Mouse (Mus musculus) hindbrain, embryonic 11.5 days (tissue): ENCODE results near the gene Arl3. TPM values are rescaled to one million over a fixed set of nuclear protein-coding genes. Genes with fewer than 3 reads are reported as not detected.
"Not testable (repeated sequence)": the region's sequence is repeated elsewhere in the genome, so short reads cannot be mapped to it uniquely, and the experiment has no call there.

Source experiments
- ATAC-seq: fragments of 200-750 bp; cut with Nextera tagmentation; 2 replicates; pipeline ENCODE4 v1.8.0; 2017; ENCODE audit warnings: mild to moderate bottlenecking, moderate TSS enrichment, moderate library complexity; ENCODE audit not compliant: low FRiP score
- DNase-seq: peaks from one replicate; pipeline ENCODE4 v3.0.0-alpha.2; 2015; ENCODE audit warnings: low spot score
- H3K27ac ChIP-seq: fragments of 300-500 bp; sonication (generic); 2 replicates; pipeline ENCODE4 v1.5.1; 2014; ENCODE audit warnings: mild to moderate bottlenecking, low read depth, low read length
- H3K27me3 ChIP-seq: fragments of 300-500 bp; sonication (generic); 2 replicates; pipeline ENCODE4 v1.6.1; 2014; ENCODE audit warnings: mild to moderate bottlenecking, low read length, moderate library complexity, mixed read lengths; ENCODE audit not compliant: control insufficient read depth, insufficient read depth
- H3K36me3 ChIP-seq: fragments of 300-500 bp; sonication (generic); 2 replicates; pipeline ENCODE4 v1.6.1; 2014; ENCODE audit warnings: mild to moderate bottlenecking, low read length, moderate library complexity, mixed read lengths; ENCODE audit not compliant: control insufficient read depth, insufficient read depth
- H3K4me1 ChIP-seq: fragments of 300-500 bp; sonication (generic); replicated peaks from 2 replicates; pipeline ENCODE4 v1.6.1; 2014; ENCODE audit warnings: low read length, mixed read lengths; ENCODE audit not compliant: control insufficient read depth, insufficient read depth
- H3K4me2 ChIP-seq: fragments of 300-500 bp; sonication (generic); replicated peaks from 2 replicates; pipeline ENCODE4 v1.6.1; 2014; ENCODE audit warnings: mild to moderate bottlenecking, low read depth, low read length
- H3K4me3 ChIP-seq: fragments of 300-500 bp; sonication (generic); 2 replicates; pipeline ENCODE4 v1.5.1; 2014; ENCODE audit warnings: low read depth, low read length
- H3K9ac ChIP-seq: fragments of 300-500 bp; sonication (generic); 2 replicates; pipeline ENCODE4 v1.6.1; 2014; ENCODE audit warnings: low read depth, low read length
- H3K9me3 ChIP-seq: fragments of 300-500 bp; sonication (generic); 2 replicates; pipeline ENCODE4 v1.6.1; 2016; ENCODE audit warnings: low read length; ENCODE audit not compliant: control insufficient read depth
- WGBS: fragments of 180-500 bp; shearing (Covaris S2); extraction: QIAGEN DNeasy Blood & Tissue Kit; methylation state at CpG from one replicate; pipeline ENCODE4 v1.1.7; 2014; 5-methylcytosine and 5-hydroxymethylcytosine counted together
- polyA plus RNA-seq: library from polyadenylated mRNA; unstranded; fragments of >200 nt; fragmentation: Nextera tagmentation; extraction: Ambion mirVana; gene quantifications from 2 replicates; pipeline ENCODE4 v1.2.1, GENCODE M21; 2014

Gene Arl3
- polyA plus RNA-seq, 1 experiment from 2014 or later, result 160 TPM

DNA sequence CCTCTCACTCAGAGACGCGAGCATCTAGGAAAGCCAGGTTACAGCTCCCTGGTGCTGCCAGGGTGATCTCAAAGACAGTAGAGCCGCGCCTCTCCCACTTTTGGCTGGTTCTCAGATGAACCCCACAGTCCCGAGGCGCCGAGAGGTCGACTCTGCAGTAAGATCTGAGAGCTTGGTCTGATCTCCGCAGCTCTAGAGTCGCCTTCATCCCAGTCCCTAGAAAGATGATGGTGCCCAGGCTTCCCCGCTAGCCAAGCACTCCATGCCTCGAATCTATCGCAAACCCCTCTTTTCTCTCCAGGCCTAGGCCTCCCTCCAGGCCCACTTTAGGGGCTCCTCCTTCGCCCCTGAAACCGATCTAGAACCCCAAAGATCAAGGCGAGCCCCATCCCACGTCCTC, 450 bp downstream of the Arl3 start:
- H3K9ac ChIP-seq, result peak overlapping the region; percentile 68
- peak overlapping the region; percentile 45 for H3K4me2 ChIP-seq
- H3K36me3 ChIP-seq, result no peaks in the 10 kb centered on the region
- ATAC-seq, result peak; percentile 44
- no peaks in the 10 kb centered on the region for H3K4me1 ChIP-seq
- DNase-seq, result peak; percentile 59
- no peaks in the 10 kb centered on the region for H3K9me3 ChIP-seq
- H3K4me3 ChIP-seq, result peak overlapping the region; percentile 61
- H3K27me3 ChIP-seq, result no peaks in the 10 kb centered on the region
- H3K27ac ChIP-seq, result peak overlapping the region; percentile 33
- WGBS, result 1% methylated on average over 17 of the region's 17 CpGs

DNA sequence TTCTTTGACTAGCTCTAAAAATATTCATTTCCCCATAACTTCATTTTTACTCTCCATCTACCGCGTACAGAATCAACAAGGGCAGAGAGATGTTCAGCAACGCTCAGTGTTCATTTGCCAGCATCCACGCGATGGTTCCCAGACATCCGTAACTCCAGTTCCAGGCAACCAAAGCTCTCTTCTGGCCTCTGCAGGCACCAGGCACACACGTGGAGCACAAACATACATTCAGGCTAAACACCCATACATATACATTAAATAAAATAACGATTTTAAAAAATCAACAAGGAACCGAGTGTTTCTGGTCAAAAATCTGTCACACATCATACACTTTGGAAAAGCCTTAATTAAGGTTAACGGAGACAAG, 1.1 kb downstream of the Arl3 start:
- no peak overlapping the region for H3K27ac ChIP-seq
- no peaks in the 10 kb centered on the region for H3K27me3 ChIP-seq
- H3K36me3 ChIP-seq, result no peaks in the 10 kb centered on the region
- no peaks in the 10 kb centered on the region for H3K4me1 ChIP-seq
- no peaks in the 10 kb centered on the region for H3K9me3 ChIP-seq
- DNase-seq, result peak; percentile 19
- H3K4me3 ChIP-seq, result peak overlapping the region; percentile 61
- 20% methylated on average over 10 of the region's 10 CpGs for WGBS
- H3K4me2 ChIP-seq, result peak overlapping the region; percentile 45
- no peak for ATAC-seq
- peak overlapping the region; percentile 68 for H3K9ac ChIP-seq

DNA sequence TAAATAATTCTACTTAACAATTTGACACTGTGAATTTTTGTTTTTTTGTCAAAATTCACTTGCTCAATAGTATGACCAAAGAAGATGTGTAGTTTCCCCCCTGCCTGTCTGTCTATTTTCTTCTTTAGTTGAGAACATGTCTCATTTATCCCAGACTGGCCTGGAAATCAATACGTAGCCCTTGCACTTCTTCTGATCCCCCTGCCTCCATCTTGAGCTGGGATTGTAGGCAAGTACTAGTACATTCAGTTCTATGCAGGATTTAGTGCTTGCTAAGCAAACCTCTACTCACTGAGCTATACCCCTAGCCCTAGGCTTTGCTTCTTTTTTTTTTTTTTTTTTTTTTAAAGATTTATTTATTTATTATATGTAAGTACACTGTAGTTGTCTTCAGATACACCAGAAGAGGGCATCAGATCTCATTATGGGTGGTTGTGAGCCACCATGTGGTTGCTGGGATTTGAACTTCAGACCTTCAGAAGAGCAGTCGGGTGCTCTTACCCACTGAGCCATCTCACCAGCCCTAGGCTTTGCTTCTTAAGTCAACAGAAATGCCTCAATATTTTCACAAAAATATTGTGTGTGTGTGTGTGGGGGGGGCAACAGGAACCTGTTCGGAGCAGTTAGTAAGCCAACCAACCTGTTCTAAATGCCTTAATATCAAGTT, 1.7 kb downstream of the Arl3 start:
- WGBS, result 78% methylated on average over 3 of the region's 3 CpGs
- H3K36me3 ChIP-seq, H3K4me1 ChIP-seq, ATAC-seq, H3K27ac ChIP-seq, DNase-seq, H3K9ac ChIP-seq, H3K27me3 ChIP-seq, H3K9me3 ChIP-seq: not testable (repeated sequence)
- peak overlapping the region; percentile 61; the same call in 1 of the 2 replicates for H3K4me3 ChIP-seq
- H3K4me2 ChIP-seq, result peak overlapping the region; percentile 45

DNA sequence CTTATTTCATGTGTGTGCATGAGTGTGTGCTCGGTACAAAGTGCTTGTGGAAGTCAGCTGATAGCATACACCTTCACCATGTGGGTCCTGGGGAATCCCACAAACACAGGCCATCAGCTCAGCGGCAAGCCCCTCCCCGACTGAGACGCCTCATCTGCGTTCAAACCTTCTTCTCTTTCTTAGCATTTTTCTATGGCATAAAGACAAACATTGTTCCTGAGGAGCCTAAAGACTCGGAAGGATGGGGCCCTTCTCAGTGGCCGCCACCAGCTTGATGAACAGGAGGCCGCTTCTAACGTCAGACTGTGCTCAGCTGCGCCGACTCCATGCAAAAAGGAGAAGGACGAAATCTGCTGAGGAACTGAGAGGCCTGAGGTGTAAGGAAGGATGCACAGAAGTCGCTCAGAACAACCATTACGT, 8.9 kb downstream of the Arl3 start:
- Histone ChIP-seq H3K9me3 (no peaks in the 10 kb centered on the region), H3K27me3 (no peaks in the 10 kb centered on the region), H3K4me2 (no peak overlapping the region), H3K9ac (no peak overlapping the region), H3K4me1 (no peaks in the 10 kb centered on the region), H3K4me3 (no peak overlapping the region), H3K27ac (no peak overlapping the region), H3K36me3 (no peaks in the 10 kb centered on the region)
- 73% methylated on average over 14 of the region's 14 CpGs for WGBS
- ATAC-seq (no peak), DNase-seq (no peak)

- Histone ChIP-seq H3K4me1 (no peaks in the 10 kb centered on the region), H3K27ac (no peak overlapping the region), H3K36me3 (no peaks in the 10 kb centered on the region), H3K9ac (no peak overlapping the region), H3K27me3 (no peaks in the 10 kb centered on the region), H3K4me3 (no peak overlapping the region), H3K9me3 (no peaks in the 10 kb centered on the region), H3K4me2 (no peak overlapping the region)
- 88% methylated on average over 4 of the region's 4 CpGs for WGBS
- DNase-seq (no peak), ATAC-seq (no peak)
Observed at GRCm38 (mm10) chr19:46563603-46564002, 9.4 kb downstream of the Arl3 start.

- Histone ChIP-seq H3K4me1 (no peaks in the 10 kb centered on the region), H3K9me3 (no peaks in the 10 kb centered on the region), H3K4me2 (no peak overlapping the region), H3K4me3 (no peak overlapping the region), H3K36me3 (no peaks in the 10 kb centered on the region), H3K27me3 (no peaks in the 10 kb centered on the region), H3K27ac (no peak overlapping the region), H3K9ac (no peak overlapping the region)
- WGBS, result 92% methylated on average over 14 of the region's 14 CpGs
- DNase-seq (no peak), ATAC-seq (no peak)
Observed at GRCm38 (mm10) chr19:46562581-46563515, 10.2 kb downstream of the Arl3 start.

GRCm38 (mm10) chr19:46562132-46562531, 10.9 kb downstream of the Arl3 start:
- Histone ChIP-seq H3K9ac (no peak overlapping the region), H3K4me3 (no peak overlapping the region), H3K36me3 (peaks cover under 1% of the 10 kb centered on the region; the same call in 1 of the 2 replicates), H3K27ac (no peak overlapping the region), H3K27me3 (no peaks in the 10 kb centered on the region), H3K4me1 (no peaks in the 10 kb centered on the region), H3K4me2 (no peak overlapping the region), H3K9me3 (no peaks in the 10 kb centered on the region)
- no peak for ATAC-seq
- WGBS, result 58% methylated on average over 1 of the region's 1 CpGs
- peak; percentile 67 for DNase-seq

DNA sequence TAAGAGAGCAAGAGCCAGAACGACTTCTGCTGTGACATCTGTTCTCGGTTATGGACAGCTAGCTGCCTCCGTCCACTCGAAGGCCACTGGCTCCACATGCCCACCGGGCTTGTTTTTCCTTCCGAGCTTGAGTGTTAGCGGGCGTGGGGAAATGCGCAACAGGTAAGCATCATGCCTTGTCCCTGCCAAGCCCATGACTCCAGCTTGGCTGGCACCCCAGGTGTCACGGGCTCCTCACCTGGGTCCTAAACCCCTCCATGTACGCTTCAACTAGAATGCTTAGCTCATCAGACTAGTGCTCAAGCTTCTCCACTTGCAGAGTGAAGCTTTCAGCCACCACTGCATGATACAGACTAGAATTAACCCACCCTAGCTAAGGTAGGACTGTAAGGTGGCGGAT, 14.4 kb downstream of the Arl3 start:
- ATAC-seq (no peak), DNase-seq (no peak)
- Histone ChIP-seq H3K27me3 (no peaks in the 10 kb centered on the region), H3K36me3 (peaks cover 4% of the 10 kb centered on the region; the same call in 1 of the 2 replicates), H3K4me3 (no peak overlapping the region), H3K4me2 (no peak overlapping the region), H3K9me3 (no peaks in the 10 kb centered on the region), H3K4me1 (no peaks in the 10 kb centered on the region), H3K27ac (no peak overlapping the region), H3K9ac (no peak overlapping the region)
- 68% methylated on average over 12 of the region's 12 CpGs for WGBS
